Mouse (Mus musculus): ENCODE data around the gene Arhgap40.

DNA sequence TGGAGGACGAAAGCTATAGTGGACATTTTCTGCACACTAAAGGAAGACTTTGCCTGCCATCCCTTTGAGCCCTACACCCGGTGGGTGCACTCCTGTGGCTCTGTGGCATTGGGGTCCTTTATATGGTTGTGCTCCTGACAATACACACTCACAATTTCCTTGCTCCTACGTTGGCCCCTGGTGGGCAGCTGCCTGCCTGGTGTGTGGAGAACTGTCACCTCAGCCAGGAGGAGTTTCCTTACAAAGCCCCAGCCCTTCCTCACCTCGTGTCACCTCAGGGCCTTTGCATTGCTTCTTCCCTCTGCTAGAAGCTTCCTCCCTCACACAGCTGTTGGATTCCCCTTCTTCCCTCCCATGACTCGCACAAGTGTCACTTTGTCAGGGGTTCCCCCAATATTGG is 6.1 kb upstream of the Arhgap40 start:
- TF ChIP-seq CTCF (IDR thresholded peaks at IDR 0.05; ENCODE audit: borderline replicate concordance, extremely low read depth, insufficient read depth, insufficient read length) (no peak), POLR2A (IDR thresholded peaks at IDR 0.05; ENCODE audit: borderline replicate concordance, extremely low read depth, insufficient read depth, insufficient read length, poor library complexity, severe bottlenecking) (no peak)

All from brain, embryonic 14.5 days (tissue).